Mouse (Mus musculus) fat pad, adult 2 months (tissue): ENCODE measurements around the gene Lpin2.

ENCODE experiments used
- DNase-seq: peaks from one replicate; pipeline ENCODE4 v3.0.0-alpha.2; 2011; ENCODE audit warnings: low read depth, low spot score; ENCODE audit errors: extremely low read depth

The Lpin2 gene

GRCm38 (mm10) chr17:71228651-71229050, 46.3 kb downstream of the Lpin2 start:
- DNase-seq, result no peak

- DNase-seq, result no peak
These were observed 47.8 kb downstream of the Lpin2 start for GRCm38 (mm10) chr17:71230108-71230709.

GRCm38 (mm10) chr17:71231998-71232397, 49.6 kb downstream of the Lpin2 start:
- DNase-seq, result no peak

- no peak for DNase-seq
These were observed 50.9 kb downstream of the Lpin2 start for GRCm38 (mm10) chr17:71233210-71233609.

- no peak for DNase-seq
These were observed 51.8 kb downstream of the Lpin2 start for GRCm38 (mm10) chr17:71234041-71234594.

GRCm38 (mm10) chr17:71235229-71235958, 53.0 kb downstream of the Lpin2 start:
- DNase-seq, result no peak

GRCm38 (mm10) chr17:71238494-71238893, 56.1 kb downstream of the Lpin2 start:
- DNase-seq, result no peak

- DNase-seq, result no peak
These were observed 58.5 kb downstream of the Lpin2 start for GRCm38 (mm10) chr17:71240811-71241210.

GRCm38 (mm10) chr17:71242666-71243065, 60.3 kb downstream of the Lpin2 start:
- DNase-seq, result no peak

- DNase-seq, result no peak
These were observed 62.8 kb downstream of the Lpin2 start for GRCm38 (mm10) chr17:71245133-71245532.

GRCm38 (mm10) chr17:71246022-71246421, 63.7 kb downstream of the Lpin2 start:
- DNase-seq, result no peak

GRCm38 (mm10) chr17:71248963-71249362, 66.6 kb downstream of the Lpin2 start:
- DNase-seq, result no peak

- no peak for DNase-seq
These were observed 67.7 kb downstream of the Lpin2 start for GRCm38 (mm10) chr17:71250046-71250445.

- no peak for DNase-seq
These were observed 68.7 kb downstream of the Lpin2 start for GRCm38 (mm10) chr17:71250819-71251600.

- no peak for DNase-seq
These were observed 69.2 kb downstream of the Lpin2 start for GRCm38 (mm10) chr17:71251601-71252001.

GRCm38 (mm10) chr17:71252101-71252500, 69.7 kb downstream of the Lpin2 start:
- DNase-seq, result no peak

- no peak for DNase-seq
These were observed 71.0 kb downstream of the Lpin2 start for GRCm38 (mm10) chr17:71253391-71253790.

- no peak for DNase-seq
These were observed 71.7 kb downstream of the Lpin2 start for GRCm38 (mm10) chr17:71254106-71254505.

- DNase-seq, result no peak
These were observed 72.4 kb downstream of the Lpin2 start for GRCm38 (mm10) chr17:71254736-71255135.

- DNase-seq, result no peak
These were observed 73.8 kb downstream of the Lpin2 start for GRCm38 (mm10) chr17:71256068-71256615.

- DNase-seq, result no peak
These were observed 74.6 kb downstream of the Lpin2 start for GRCm38 (mm10) chr17:71256806-71257536.
